Mouse (Mus musculus) bone marrow, adult 2 months (tissue): ENCODE measurements around the gene Olfr934.

Source experiments
- CTCF ChIP-seq: fragments of 200-500 bp; IDR thresholded peaks from 2 replicates; pipeline ENCODE4 v1.5.1; 2011; ENCODE audit warnings: low read length, control low read depth; ENCODE audit not compliant: control insufficient read depth, insufficient read depth
- POLR2A ChIP-seq: fragments of 200-500 bp; IDR thresholded peaks from 2 replicates; pipeline ENCODE4 v1.6.1; 2011; ENCODE audit warnings: low read depth, mild to moderate bottlenecking, control low read depth, low read length, borderline replicate concordance; ENCODE audit not compliant: control insufficient read depth

- no peak for TF ChIP-seq CTCF
- TF ChIP-seq POLR2A: no peak
Measured at GRCm38 (mm10) chr9:38953401-38954123, 34.6 kb downstream of the Olfr934 start.
